Mouse (Mus musculus) liver, adult 2 months (tissue): ENCODE results near the gene Cyb5r4. TPM values are rescaled to one million over a fixed set of nuclear protein-coding genes. Genes with fewer than 3 reads are reported as not detected.
"Not testable (repeated sequence)": the region's sequence is repeated elsewhere in the genome, so short reads cannot be mapped to it uniquely, and the experiment has no call there.

Experiments
- DNase-seq: peaks from one replicate; pipeline ENCODE4 v3.0.0-alpha.2; 2011; ENCODE audit warnings: low read depth, low spot score; ENCODE audit errors: extremely low read depth
- H3K27ac ChIP-seq: fragments of 200-500 bp; replicated peaks from 2 replicates; pipeline ENCODE4 v1.5.1; 2012; ENCODE audit warnings: low read depth, mild to moderate bottlenecking, control low read depth, inconsistent platforms, low read length; ENCODE audit not compliant: insufficient read depth
- H3K27me3 ChIP-seq: fragments of 200-500 bp; 2 replicates; pipeline ENCODE4 v1.6.1; 2012; ENCODE audit warnings: mild to moderate bottlenecking, moderate library complexity, low read length, inconsistent platforms; ENCODE audit not compliant: control insufficient read depth, insufficient read depth
- H3K36me3 ChIP-seq: fragments of 200-500 bp; 2 replicates; pipeline ENCODE4 v1.6.1; 2012; ENCODE audit warnings: low read length, inconsistent platforms; ENCODE audit not compliant: control insufficient read depth, insufficient read depth
- H3K4me1 ChIP-seq: fragments of 200-500 bp; 2 replicates; pipeline ENCODE4 v1.6.1; 2011; ENCODE audit warnings: low read length; ENCODE audit not compliant: control insufficient read depth, insufficient read depth
- H3K4me3 ChIP-seq: fragments of 200-500 bp; 2 replicates; pipeline ENCODE4 v1.5.1; 2011; ENCODE audit warnings: low read depth, mild to moderate bottlenecking, control low read depth, low read length, moderate library complexity; ENCODE audit not compliant: insufficient read depth
- H3K79me2 ChIP-seq: fragments of 200-500 bp; 2 replicates; pipeline ENCODE4 v1.6.1; 2012; ENCODE audit warnings: inconsistent platforms, mild to moderate bottlenecking, low read length, moderate library complexity; ENCODE audit not compliant: control insufficient read depth, insufficient read depth
- H3K9ac ChIP-seq: fragments of 200-500 bp; 2 replicates; pipeline ENCODE4 v1.6.1; 2012; ENCODE audit warnings: low read depth, mild to moderate bottlenecking, control low read depth, inconsistent platforms, low read length
- CTCF ChIP-seq: fragments of 200-500 bp; IDR thresholded peaks from 2 replicates; pipeline ENCODE4 v1.5.1; 2011; ENCODE audit warnings: low read depth, low read length, control low read depth
- POLR2A ChIP-seq: fragments of 200-500 bp; IDR thresholded peaks from 2 replicates; pipeline ENCODE4 v1.6.1; 2011; ENCODE audit warnings: low read length, control low read depth; ENCODE audit not compliant: insufficient read depth; ENCODE audit errors: extremely low read depth
- WGBS: fragments of 180-500 bp; shearing (Covaris S2); methylation state at CpG from one replicate; pipeline ENCODE4 v1.1.7; 2018; 5-methylcytosine and 5-hydroxymethylcytosine counted together
- polyA plus RNA-seq: library from polyadenylated mRNA; depleted of rRNA; stranded (reverse); fragments of >200 nt; gene quantifications from 2 replicates; pipeline ENCODE4 v1.2.3, GENCODE M21; 2012
- total RNA-seq: library from RNA; depleted of rRNA; stranded (reverse); fragments of >200 nt; gene quantifications from 2 replicates; pipeline ENCODE4 v1.2.3, GENCODE M21; 2014

The Cyb5r4 gene
- total and polyA plus RNA-seq, 2 experiments = 5.8 to 30.0 TPM

- Histone ChIP-seq H3K27me3 (no peaks in the 10 kb centered on the region), H3K27ac (no peak overlapping the region), H3K36me3 (peaks cover 19% of the 10 kb centered on the region), H3K4me1 (no peaks in the 10 kb centered on the region), H3K4me3 (no peak overlapping the region), H3K9ac (no peak overlapping the region), H3K79me2 (no peaks in the 10 kb centered on the region; the same call in 1 of the 2 replicates)
- no peak for DNase-seq
- WGBS = 82% methylated on average over 2 of the region's 2 CpGs
- TF ChIP-seq POLR2A = no peak
- no peak for TF ChIP-seq CTCF
These were observed 13.2 kb downstream of the Cyb5r4 start for GRCm38 (mm10) chr9:87034831-87035580.

DNA sequence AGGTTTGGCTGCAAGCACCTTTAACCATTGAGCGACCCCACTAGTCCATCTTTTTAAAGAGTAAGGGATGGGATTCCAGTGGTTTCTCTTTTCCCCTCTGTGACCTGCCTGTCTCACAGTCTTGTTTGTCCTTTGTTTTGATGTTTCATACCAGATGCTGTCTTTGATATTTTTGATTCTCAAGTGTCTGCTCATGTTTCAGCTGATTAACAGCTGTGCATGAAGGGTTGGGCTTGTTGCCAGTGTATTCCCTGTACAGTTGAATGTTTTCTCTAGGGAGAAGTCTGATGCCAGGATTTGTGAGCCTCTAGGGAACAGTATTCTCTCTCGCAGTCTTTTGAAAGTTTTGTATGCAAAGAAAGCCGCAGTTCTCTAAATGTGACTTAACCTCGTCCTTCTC lies 27.6 kb downstream of the Cyb5r4 start:
- H3K27ac ChIP-seq = no peak overlapping the region
- peaks cover 14% of the 10 kb centered on the region for H3K36me3 ChIP-seq
- no peak for DNase-seq
- no peak overlapping the region for H3K9ac ChIP-seq
- 94% methylated on average over 4 of the region's 4 CpGs for WGBS
- H3K79me2 ChIP-seq = no peaks in the 10 kb centered on the region
- no peak overlapping the region for H3K4me3 ChIP-seq
- H3K4me1 ChIP-seq = no peaks in the 10 kb centered on the region
- TF ChIP-seq POLR2A (no peak), CTCF (no peak)
- no peaks in the 10 kb centered on the region for H3K27me3 ChIP-seq

- Histone ChIP-seq H3K27ac (no peak overlapping the region), H3K79me2 (no peaks in the 10 kb centered on the region), H3K9ac (no peak overlapping the region), H3K4me3 (no peak overlapping the region), H3K27me3 (no peaks in the 10 kb centered on the region), H3K4me1 (no peaks in the 10 kb centered on the region), H3K36me3 (peaks cover 28% of the 10 kb centered on the region)
- TF ChIP-seq CTCF = no peak
- TF ChIP-seq POLR2A = no peak
- WGBS = 91% methylated on average over 11 of the region's 11 CpGs
- DNase-seq = no peak
These were observed 33.9 kb downstream of the Cyb5r4 start for GRCm38 (mm10) chr9:87055547-87056235.

DNA sequence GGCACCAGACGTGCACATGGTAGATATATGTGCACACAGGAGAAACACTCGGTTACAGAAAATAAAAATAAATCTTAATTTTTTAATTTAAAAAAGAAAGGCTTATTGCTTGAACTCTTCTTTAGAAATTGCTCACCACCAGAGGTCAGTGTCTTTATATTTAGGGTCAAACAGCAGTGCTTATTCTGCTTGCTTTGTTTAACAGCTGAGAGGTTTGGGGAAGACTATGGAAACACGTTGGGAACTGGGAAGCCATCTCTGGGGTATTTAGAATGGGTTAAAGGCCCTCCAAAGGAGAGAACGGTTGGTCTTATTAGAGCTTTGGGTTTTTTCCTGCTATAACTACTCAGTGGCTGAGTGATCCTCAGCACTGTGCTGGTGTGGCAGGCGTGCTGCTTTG lies 40.5 kb downstream of the Cyb5r4 start:
- TF ChIP-seq CTCF = no peak
- TF ChIP-seq POLR2A = no peak
- no peak for DNase-seq
- Histone ChIP-seq H3K36me3 (peaks cover 39% of the 10 kb centered on the region), H3K9ac (no peak overlapping the region), H3K4me3 (no peak overlapping the region), H3K79me2 (no peaks in the 10 kb centered on the region), H3K4me1 (no peaks in the 10 kb centered on the region), H3K27ac (no peak overlapping the region), H3K27me3 (no peaks in the 10 kb centered on the region)
- WGBS = 86% methylated on average over 5 of the region's 5 CpGs

DNA sequence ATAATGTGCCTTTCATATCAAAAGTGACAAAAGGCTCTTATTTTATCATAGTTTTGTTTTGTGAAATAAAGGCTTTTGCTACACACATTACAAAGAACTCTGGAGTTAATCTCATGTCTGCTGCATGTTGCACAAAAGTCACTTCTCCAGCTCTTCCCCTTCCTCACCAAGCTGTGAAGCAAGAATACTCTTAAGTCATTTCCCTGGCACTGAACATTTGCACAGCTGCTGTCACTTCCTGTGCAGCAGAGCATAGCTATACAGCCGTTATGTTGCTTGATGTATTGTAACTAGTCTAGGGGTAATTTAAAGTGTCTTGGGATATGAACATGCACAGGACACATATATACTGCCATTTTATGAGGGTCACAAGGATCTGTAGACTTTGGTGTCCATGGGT lies 46.3 kb downstream of the Cyb5r4 start:
- WGBS = 87% methylated on average over 1 of the region's 1 CpGs
- Histone ChIP-seq H3K9ac (no peak overlapping the region), H3K4me3 (no peak overlapping the region), H3K27me3 (no peaks in the 10 kb centered on the region), H3K27ac (no peak overlapping the region), H3K79me2 (no peaks in the 10 kb centered on the region), H3K4me1 (no peaks in the 10 kb centered on the region), H3K36me3 (peaks cover 37% of the 10 kb centered on the region)
- TF ChIP-seq CTCF (no peak), POLR2A (no peak)
- no peak for DNase-seq

GRCm38 (mm10) chr9:87071566-87071965 lies 49.8 kb downstream of the Cyb5r4 start:
- H3K79me2 ChIP-seq, H3K9ac ChIP-seq, H3K27me3 ChIP-seq, H3K4me1 ChIP-seq, H3K4me3 ChIP-seq, DNase-seq, H3K27ac ChIP-seq: not testable (repeated sequence)
- H3K36me3 ChIP-seq = peaks cover 25% of the 10 kb centered on the region
- WGBS = 95% methylated on average over 3 of the region's 3 CpGs
